Mouse (Mus musculus) forebrain, embryonic 16.5 days (tissue): Measurements from ENCODE around the gene Cyp4b1. TPM values are rescaled to one million over a fixed set of nuclear protein-coding genes. Genes with fewer than 3 reads are reported as not detected.
"Not testable (repeated sequence)": the region's sequence is repeated elsewhere in the genome, so short reads cannot be mapped to it uniquely, and the experiment has no call there.

Experiments used
- ATAC-seq: fragments of 200-750 bp; cut with Nextera tagmentation; 2 replicates; pipeline ENCODE4 v1.8.0; 2017; ENCODE audit warnings: mild to moderate bottlenecking, moderate library complexity
- H3K27ac ChIP-seq: fragments of 300-500 bp; sonication (generic); 2 replicates; pipeline ENCODE4 v1.5.1; 2014; ENCODE audit warnings: low read length, control low read depth
- H3K27me3 ChIP-seq: fragments of 300-500 bp; sonication (generic); replicated peaks from 2 replicates; pipeline ENCODE4 v1.6.1; 2014; ENCODE audit warnings: low read length; ENCODE audit not compliant: control insufficient read depth, insufficient read depth
- H3K36me3 ChIP-seq: fragments of 300-500 bp; sonication (generic); 2 replicates; pipeline ENCODE4 v1.6.1; 2014; ENCODE audit not compliant: control insufficient read depth, insufficient read depth
- H3K4me1 ChIP-seq: fragments of 300-500 bp; sonication (generic); replicated peaks from 2 replicates; pipeline ENCODE4 v1.6.1; 2014; ENCODE audit warnings: low read length; ENCODE audit not compliant: control insufficient read depth, insufficient read depth
- H3K4me2 ChIP-seq: fragments of 300-500 bp; sonication (generic); 2 replicates; pipeline ENCODE4 v1.6.1; 2014; ENCODE audit warnings: mild to moderate bottlenecking, low read length, control low read depth
- H3K4me3 ChIP-seq: fragments of 300-500 bp; sonication (generic); replicated peaks from 2 replicates; pipeline ENCODE4 v1.5.1; 2014; ENCODE audit warnings: mild to moderate bottlenecking, low read length, control low read depth
- H3K9ac ChIP-seq: fragments of 300-500 bp; sonication (generic); replicated peaks from 2 replicates; pipeline ENCODE4 v1.6.1; 2014; ENCODE audit warnings: low read depth, low read length, control low read depth
- H3K9me3 ChIP-seq: fragments of 300-500 bp; sonication (generic); 2 replicates; pipeline ENCODE4 v1.6.1; 2016; ENCODE audit warnings: low read length; ENCODE audit not compliant: control insufficient read depth
- WGBS: fragments of 180-500 bp; shearing (Covaris S2); extraction: QIAGEN DNeasy Blood & Tissue Kit; methylation state at CpG from one replicate; pipeline ENCODE4 v1.1.7; 2014; 5-methylcytosine and 5-hydroxymethylcytosine counted together
- polyA plus RNA-seq: library from polyadenylated mRNA; unstranded; fragments of >200 nt; fragmentation: Nextera tagmentation; extraction: Ambion mirVana; gene quantifications from 2 replicates; pipeline ENCODE4 v1.2.1, GENCODE M21; 2015

Gene Cyp4b1
- 0.41 and 0.42 TPM in 2 replicates for polyA plus RNA-seq

GRCm38 (mm10) chr4:115647580-115647979 lies at the start of gene Cyp4b1:
Gene Cyp4b1 (minus strand): TSS chr4:115647723.
- Histone ChIP-seq H3K27me3 (no peaks in the 10 kb centered on the region), H3K9me3 (no peaks in the 10 kb centered on the region), H3K9ac (no peak within 1 kb of the TSS), H3K4me2 (no peak within 1 kb of the TSS), H3K27ac (no peak within 1 kb of the TSS), H3K4me3 (no peak within 1 kb of the TSS), H3K36me3 (no peaks in the 10 kb centered on the region), H3K4me1 (no peaks in the 10 kb centered on the region)
- 83% methylated on average over 9 of the region's 9 CpGs for WGBS
- ATAC-seq: no peak

GRCm38 (mm10) chr4:115686299-115686698 lies 38.8 kb upstream of the Cyp4b1 start:
- Histone ChIP-seq H3K9ac (no peak overlapping the region), H3K36me3 (no peaks in the 10 kb centered on the region), H3K27ac (no peak overlapping the region), H3K4me2 (no peak overlapping the region), H3K9me3 (no peaks in the 10 kb centered on the region), H3K4me3 (no peak overlapping the region), H3K4me1 (no peaks in the 10 kb centered on the region), H3K27me3 (no peaks in the 10 kb centered on the region)
- no peak for ATAC-seq
- WGBS: 33% methylated on average over 4 of the region's 4 CpGs

GRCm38 (mm10) chr4:115659190-115659589 lies 11.7 kb upstream of the Cyp4b1 start:
- peaks cover 4% of the 10 kb centered on the region; the same call in 1 of the 2 replicates for H3K4me1 ChIP-seq
- ATAC-seq: no peak
- H3K36me3 ChIP-seq: no peaks in the 10 kb centered on the region
- H3K4me2 ChIP-seq: no peak overlapping the region
- H3K27ac ChIP-seq: no peak overlapping the region
- H3K9me3 ChIP-seq: no peaks in the 10 kb centered on the region
- no peaks in the 10 kb centered on the region for H3K27me3 ChIP-seq
- no peak overlapping the region for H3K9ac ChIP-seq
- no peak overlapping the region for H3K4me3 ChIP-seq

GRCm38 (mm10) chr4:115657867-115658249 lies 10.3 kb upstream of the Cyp4b1 start:
- no peaks in the 10 kb centered on the region for H3K9me3 ChIP-seq
- H3K36me3 ChIP-seq: no peaks in the 10 kb centered on the region
- peaks cover 4% of the 10 kb centered on the region; the same call in 1 of the 2 replicates for H3K4me1 ChIP-seq
- no peaks in the 10 kb centered on the region for H3K27me3 ChIP-seq
- H3K4me3 ChIP-seq: no peak overlapping the region
- no peak overlapping the region for H3K9ac ChIP-seq
- no peak overlapping the region for H3K27ac ChIP-seq
- no peak for ATAC-seq
- H3K4me2 ChIP-seq: peak overlapping the region; percentile 88; the same call in 1 of the 2 replicates

- Histone ChIP-seq H3K9ac (peak overlapping the region; percentile 67), H3K36me3 (no peaks in the 10 kb centered on the region), H3K4me3 (peak overlapping the region; percentile 52), H3K9me3 (no peaks in the 10 kb centered on the region), H3K4me2 (peak overlapping the region; percentile 88), H3K4me1 (peaks cover 4% of the 10 kb centered on the region; the same call in 1 of the 2 replicates), H3K27ac (no peak overlapping the region), H3K27me3 (no peaks in the 10 kb centered on the region)
- ATAC-seq: peak; percentile 89
- WGBS: 1% methylated on average over 34 of the region's 34 CpGs
Measured at GRCm38 (mm10) chr4:115657104-115657866, 9.8 kb upstream of the Cyp4b1 start.

- not testable (repeated sequence) for H3K36me3 ChIP-seq, H3K9ac ChIP-seq, H3K4me2 ChIP-seq, H3K27me3 ChIP-seq, H3K27ac ChIP-seq, H3K4me1 ChIP-seq, H3K9me3 ChIP-seq, H3K4me3 ChIP-seq, ATAC-seq
- WGBS: 89% methylated on average over 1 of the region's 1 CpGs
Measured at GRCm38 (mm10) chr4:115656535-115656922, 9.0 kb upstream of the Cyp4b1 start.

GRCm38 (mm10) chr4:115655841-115656534 lies 8.5 kb upstream of the Cyp4b1 start:
- H3K27ac ChIP-seq, H3K36me3 ChIP-seq, H3K27me3 ChIP-seq, H3K4me1 ChIP-seq, H3K9me3 ChIP-seq, H3K4me3 ChIP-seq, ATAC-seq, H3K4me2 ChIP-seq, H3K9ac ChIP-seq: not testable (repeated sequence)
- WGBS: 85% methylated on average over 7 of the region's 7 CpGs

GRCm38 (mm10) chr4:115650866-115651265 lies 3.3 kb upstream of the Cyp4b1 start:
- Histone ChIP-seq H3K4me1 (no peaks in the 10 kb centered on the region), H3K4me3 (no peak overlapping the region), H3K36me3 (no peaks in the 10 kb centered on the region), H3K9ac (no peak overlapping the region), H3K4me2 (no peak overlapping the region), H3K27me3 (no peaks in the 10 kb centered on the region), H3K9me3 (no peaks in the 10 kb centered on the region), H3K27ac (no peak overlapping the region)
- WGBS: 78% methylated on average over 5 of the region's 5 CpGs
- ATAC-seq: no peak

- Histone ChIP-seq H3K36me3 (no peaks in the 10 kb centered on the region), H3K4me2 (no peak overlapping the region), H3K4me3 (no peak overlapping the region), H3K4me1 (no peaks in the 10 kb centered on the region), H3K9me3 (no peaks in the 10 kb centered on the region), H3K27ac (no peak overlapping the region), H3K27me3 (no peaks in the 10 kb centered on the region), H3K9ac (no peak overlapping the region)
- ATAC-seq: no peak
Measured at GRCm38 (mm10) chr4:115649344-115649743, 1.8 kb upstream of the Cyp4b1 start.
